Comparison of ENCODE assay signal across 9 mouse cellular contexts in genomic region chr5:25873046-25873445, GRCm38 (mm10).
DNase-seq lines count a peak whose midpoint lies in the region; ATAC-seq and TF ChIP-seq lines count a peak whose summit lies in the region.
"Had no signal": no experiment of that assay in that cellular context is flagged by ENCODE, and none has a peak within 500 bp of the region (broad histone marks: within the 10 kb centered on the region; RNA-seq: fewer than 3 reads in every experiment).

No protein-coding gene starts in this region.

- no peaks in the 10 kb centered on the region for H3K36me3 ChIP-seq in hindbrain, postnatal 0 days (ENCODE audit: insufficient read depth, low read length)
- H3K36me3 ChIP-seq in hindbrain, embryonic 10.5 days: no peaks in the 10 kb centered on the region
- no peaks in the 10 kb centered on the region for H3K36me3 ChIP-seq in forebrain, embryonic 14.5 days (ENCODE audit: control insufficient read depth, insufficient read depth, low read length)

- WGBS in hindbrain, postnatal 0 days: 68% methylated on average over 2 of the region's 2 CpGs
- 77% methylated on average over 2 of the region's 2 CpGs for WGBS in hindbrain, embryonic 10.5 days
- 70% methylated on average over 2 of the region's 2 CpGs for WGBS in forebrain, embryonic 14.5 days

- ATAC-seq in hindbrain, postnatal 0 days: no peak
- ATAC-seq in forebrain, embryonic 14.5 days: no peak

- H3K4me3 ChIP-seq in hindbrain, postnatal 0 days (ENCODE audit: low read length): no peak overlapping the region
- no peak overlapping the region for H3K4me3 ChIP-seq in hindbrain, embryonic 10.5 days
- no peak overlapping the region for H3K4me3 ChIP-seq in forebrain, embryonic 14.5 days (ENCODE audit: low read depth, low read length)
- H3K4me3 ChIP-seq: myocyte had no signal

- H3K27ac ChIP-seq in hindbrain, postnatal 0 days: no peak overlapping the region
- H3K27ac ChIP-seq in hindbrain, embryonic 10.5 days: no peak overlapping the region
- H3K27ac ChIP-seq in forebrain, embryonic 14.5 days (ENCODE audit: low read depth, low read length): no peak overlapping the region

- H3K4me1 ChIP-seq in hindbrain, postnatal 0 days (ENCODE audit: insufficient read depth, low read length): no peaks in the 10 kb centered on the region
- H3K4me1 ChIP-seq in hindbrain, embryonic 10.5 days (replicated peaks): no peaks in the 10 kb centered on the region
- peaks cover 10% of the 10 kb centered on the region; the same call in 1 of the 2 replicates for H3K4me1 ChIP-seq in forebrain, embryonic 14.5 days (ENCODE audit: control insufficient read depth, insufficient read depth, low read length)

- no peak overlapping the region for H3K9ac ChIP-seq in hindbrain, postnatal 0 days (replicated peaks; ENCODE audit: low read length)
- H3K9ac ChIP-seq in forebrain, embryonic 14.5 days (ENCODE audit: low read length): no peak overlapping the region

- TF ChIP-seq CTCF in hindbrain, postnatal 0 days (IDR thresholded peaks at IDR 0.05; ENCODE audit: low read depth): peak; percentile 78

- H3K27me3 ChIP-seq in hindbrain, postnatal 0 days (ENCODE audit: insufficient read depth, low read length): no peaks in the 10 kb centered on the region
- H3K27me3 ChIP-seq in hindbrain, embryonic 10.5 days (ENCODE audit: insufficient read depth, poor library complexity, severe bottlenecking): no peaks in the 10 kb centered on the region
- H3K27me3 ChIP-seq in forebrain, embryonic 14.5 days (replicated peaks; ENCODE audit: control insufficient read depth, insufficient read depth, low read length): no peaks in the 10 kb centered on the region

- H3K4me2 ChIP-seq in hindbrain, postnatal 0 days (ENCODE audit: low read depth, low read length): no peak overlapping the region
- no peak overlapping the region for H3K4me2 ChIP-seq in forebrain, embryonic 14.5 days (ENCODE audit: low read length)

- peak; percentile 70 for DNase-seq in hindbrain, postnatal 0 days (ENCODE audit: low spot score)
- no peak for DNase-seq in hindbrain, embryonic 10.5 days (ENCODE audit: low spot score)
- DNase-seq in right cerebral cortex, postnatal 4 days: peak; percentile 38
- DNase-seq in right cerebral cortex, postnatal 25 days: no peak
- DNase-seq in cerebellum, adult 9-10 months: peak; percentile 21
- DNase-seq in ovary, postnatal 36 days (ENCODE audit: low spot score): peak; percentile 64
- no peak for DNase-seq in T-cell, adult 2 months (ENCODE audit: low spot score)
- DNase-seq in forebrain, embryonic 14.5 days (ENCODE audit: low spot score): no peak

- H3K9me3 ChIP-seq in hindbrain, postnatal 0 days (ENCODE audit: low read length): no peaks in the 10 kb centered on the region
- no peaks in the 10 kb centered on the region for H3K9me3 ChIP-seq in hindbrain, embryonic 10.5 days
- H3K9me3 ChIP-seq in forebrain, embryonic 14.5 days (replicated peaks; ENCODE audit: control insufficient read depth, low read length): no peaks in the 10 kb centered on the region

Comparison
In these comparisons a context has a peak if more than half of its experiments do, and no peak if none do; other contexts are left out.
1. DNase-seq: peak in hindbrain, postnatal 0 days (single experiment), right cerebral cortex, postnatal 4 days (single experiment), cerebellum, adult 9-10 months (single experiment) and ovary, postnatal 36 days (single experiment); none in hindbrain, embryonic 10.5 days (single experiment), right cerebral cortex, postnatal 25 days (single experiment), T-cell, adult 2 months (single experiment) and forebrain, embryonic 14.5 days (single experiment).